Mouse (Mus musculus) retina, embryonic 14.5 days (tissue): ENCODE results near the gene Slc13a2.

Source experiments
- DNase-seq: peaks from one replicate; pipeline ENCODE4 v3.0.0-alpha.2; 2015; ENCODE audit warnings: low spot score

The Slc13a2 gene

DNA sequence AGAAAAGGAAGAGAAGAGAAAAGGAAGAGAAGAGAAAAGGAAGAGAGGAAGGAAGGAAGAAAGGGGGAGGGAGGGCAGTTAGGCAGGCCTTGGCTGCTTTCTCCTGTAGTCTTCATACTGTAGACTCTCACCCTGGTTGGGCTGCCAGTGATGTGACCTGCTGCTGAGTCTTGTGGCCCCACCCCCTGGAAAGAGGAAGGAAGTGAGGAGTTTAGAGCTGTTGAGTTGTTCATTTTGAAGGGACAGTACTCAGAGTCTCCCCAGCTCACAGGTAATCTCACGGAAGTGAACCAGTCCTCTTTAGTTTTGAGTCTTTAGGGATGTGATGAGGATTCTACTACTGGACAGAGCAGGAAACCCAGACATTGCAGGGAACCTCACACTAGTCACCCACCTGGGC lies 68.9 kb downstream of the Slc13a2 start:
- no peak for DNase-seq

DNA sequence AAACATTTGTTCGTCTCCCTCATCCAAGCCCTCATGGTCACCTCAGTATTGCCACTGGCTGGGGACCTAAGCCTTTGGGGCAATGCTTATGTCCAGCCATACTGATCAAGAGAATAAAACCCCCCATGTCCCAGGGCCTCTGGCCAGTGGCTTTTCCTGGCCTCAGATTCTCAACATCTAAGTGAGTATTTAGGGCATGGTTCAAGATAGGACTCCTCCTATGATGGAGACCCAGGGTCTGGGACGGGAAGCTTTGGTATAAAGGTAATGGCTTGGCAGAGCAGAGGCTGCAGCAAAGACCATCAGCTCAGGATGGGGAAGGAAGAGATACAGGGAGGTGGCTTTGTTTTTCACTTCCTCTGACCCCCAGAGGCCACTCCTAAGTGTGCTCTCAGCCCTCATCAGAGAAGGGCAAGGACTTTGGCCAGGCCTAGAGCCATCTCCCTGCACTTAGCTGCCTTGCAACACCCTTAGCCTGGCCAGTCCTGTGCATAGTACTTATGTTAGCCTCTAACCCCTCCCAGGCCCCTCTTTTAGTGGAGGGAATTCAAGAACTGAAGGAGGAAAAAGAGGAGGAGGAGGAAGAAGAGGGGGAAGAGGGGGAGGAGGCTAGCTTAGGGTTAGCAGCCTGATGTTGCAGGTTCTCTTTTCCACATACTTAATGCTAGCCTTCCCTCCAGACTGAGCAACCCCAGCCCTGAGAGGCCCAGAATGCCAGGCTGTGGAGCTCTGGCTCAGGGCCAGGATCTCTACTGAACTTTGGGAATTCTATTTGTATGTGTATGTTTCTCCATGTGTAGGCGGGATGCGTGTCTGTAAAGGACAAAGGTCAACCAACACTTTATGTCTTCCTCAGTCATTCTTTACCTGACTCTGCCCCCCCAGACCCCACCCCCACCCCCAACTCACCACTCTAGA lies 72.3 kb downstream of the Slc13a2 start:
- DNase-seq = no peak

- no peak for DNase-seq
These were observed 73.5 kb downstream of the Slc13a2 start for GRCm38 (mm10) chr11:78348474-78348873.

DNA sequence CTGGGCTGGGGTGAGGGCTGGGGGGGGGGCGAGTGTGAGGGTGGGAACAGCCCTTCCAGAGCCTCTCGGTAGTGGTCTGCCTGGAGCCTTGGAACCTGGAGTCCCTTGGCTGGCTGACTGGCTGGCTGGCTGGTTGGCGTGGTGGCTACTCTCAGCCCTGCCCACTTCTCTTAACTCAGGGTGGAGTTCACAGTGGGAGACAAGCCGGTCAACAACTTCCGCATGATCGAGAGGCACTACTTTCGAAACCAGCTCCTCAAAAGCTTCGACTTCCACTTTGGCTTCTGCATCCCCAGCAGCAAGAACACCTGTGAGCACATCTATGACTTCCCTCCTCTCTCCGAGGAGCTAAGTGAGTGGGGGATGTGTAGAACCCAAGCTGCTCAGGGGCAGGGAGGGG lies 74.1 kb downstream of the Slc13a2 start:
- DNase-seq = no peak
